Mouse (Mus musculus) heart, embryonic 10.5 days (tissue): ENCODE measurements at regions not wholly inside any gene's neighbourhood (a gene's known extent, or its start where the extent isn't known, plus 50 kb on each side); places are given as distances from the start of the nearest gene placed in this dataset.

ENCODE experiments used
- DNase-seq: peaks from one replicate; pipeline ENCODE4 v3.0.0-alpha.2; 2017; ENCODE audit warnings: low spot score
- H3K27ac ChIP-seq: fragments of 300-500 bp; sonication (generic); 2 replicates; pipeline ENCODE4 v1.5.1; 2016; ENCODE audit warnings: mild to moderate bottlenecking
- H3K27me3 ChIP-seq: fragments of 300-500 bp; sonication (generic); 2 replicates; pipeline ENCODE4 v1.6.1; 2016; ENCODE audit warnings: mild to moderate bottlenecking; ENCODE audit not compliant: poor library complexity, insufficient read depth, severe bottlenecking
- H3K36me3 ChIP-seq: fragments of 300-500 bp; sonication (generic); 2 replicates; pipeline ENCODE4 v1.6.1; 2016; ENCODE audit warnings: mild to moderate bottlenecking, moderate library complexity
- H3K4me1 ChIP-seq: fragments of 300-500 bp; sonication (generic); 2 replicates; pipeline ENCODE4 v1.6.1; 2016; ENCODE audit warnings: mild to moderate bottlenecking
- H3K4me3 ChIP-seq: fragments of 300-500 bp; sonication (generic); 2 replicates; pipeline ENCODE4 v1.5.1; 2016; ENCODE audit warnings: mild to moderate bottlenecking, moderate library complexity
- H3K9me3 ChIP-seq: fragments of 300-500 bp; sonication (generic); 2 replicates; pipeline ENCODE4 v1.6.1; 2016; ENCODE audit warnings: mild to moderate bottlenecking, moderate library complexity
- WGBS: fragments of 180-500 bp; shearing (Covaris S2); methylation state at CpG from one replicate; pipeline ENCODE4 v1.1.7; 2016; 5-methylcytosine and 5-hydroxymethylcytosine counted together

DNA sequence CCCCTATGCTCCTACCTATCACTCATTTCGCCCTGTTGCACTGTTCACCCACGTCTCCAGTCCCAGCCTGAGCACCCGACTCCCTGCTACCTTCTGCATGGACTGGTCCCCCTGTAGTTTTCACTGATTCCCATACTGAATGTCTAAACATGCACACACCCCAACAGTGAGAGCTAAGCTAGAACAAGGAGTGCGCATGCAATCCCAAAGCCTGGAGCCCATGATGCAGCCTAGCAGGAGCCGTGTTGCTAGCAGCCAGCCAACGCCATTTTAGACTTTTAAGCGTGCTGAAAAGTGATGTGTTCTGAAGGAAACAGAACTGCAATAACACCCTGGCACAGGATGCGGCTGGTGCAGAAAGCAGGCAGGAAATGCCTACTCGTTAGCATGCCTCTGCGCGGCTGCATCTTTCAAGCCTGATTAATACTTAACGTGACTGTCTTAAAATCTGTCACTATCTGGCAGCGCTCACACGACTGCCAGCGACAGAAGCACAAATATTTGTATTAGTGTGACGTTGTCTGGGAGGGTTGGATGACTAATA lies 244.5 kb upstream of the Gm6657 start:
- 40% methylated on average over 16 of the region's 16 CpGs for WGBS
- Histone ChIP-seq H3K9me3 (no peaks in the 10 kb centered on the region), H3K4me3 (peak overlapping the region; percentile 30), H3K27ac (peak overlapping the region; percentile 36; the same call in 1 of the 2 replicates), H3K27me3 (no peaks in the 10 kb centered on the region), H3K4me1 (0 out of 2 replicates have a peak, but pooled peaks cover 5% of the 10 kb centered on the region), H3K36me3 (no peaks in the 10 kb centered on the region)
- no peak for DNase-seq

DNA sequence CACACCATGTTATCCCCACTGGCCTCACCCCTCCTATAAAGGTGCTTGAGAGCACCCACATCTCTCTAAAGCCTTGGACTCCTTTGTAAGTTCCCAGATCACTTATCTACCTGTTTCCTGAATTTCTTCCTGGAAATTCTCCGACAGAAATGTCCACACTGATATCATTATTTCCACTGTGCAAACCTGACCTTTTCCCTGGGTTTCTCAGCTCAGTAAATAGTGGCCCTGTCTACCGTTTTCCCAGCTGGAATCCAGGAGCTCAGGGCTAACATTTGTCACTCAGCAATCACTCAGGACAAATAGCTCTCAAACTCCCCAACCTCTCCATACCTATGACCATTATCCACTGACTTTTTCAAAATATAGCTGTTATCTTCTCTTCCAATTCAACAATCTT lies 241.6 kb upstream of the Gm6657 start:
- H3K36me3 ChIP-seq = no peaks in the 10 kb centered on the region
- no peaks in the 10 kb centered on the region for H3K9me3 ChIP-seq
- H3K27ac ChIP-seq = no peak overlapping the region
- no peaks in the 10 kb centered on the region for H3K27me3 ChIP-seq
- DNase-seq = no peak
- whole genome bisulfite sequencing = 32% methylated on average over 2 of the region's 2 CpGs
- 0 out of 2 replicates have a peak, but pooled peaks cover 5% of the 10 kb centered on the region for H3K4me1 ChIP-seq
- H3K4me3 ChIP-seq = no peak overlapping the region

- WGBS = 85% methylated on average over 6 of the region's 6 CpGs
- H3K4me1 ChIP-seq = no peaks in the 10 kb centered on the region
- DNase-seq = no peak
- no peaks in the 10 kb centered on the region for H3K36me3 ChIP-seq
- no peaks in the 10 kb centered on the region for H3K9me3 ChIP-seq
- no peak overlapping the region for H3K27ac ChIP-seq
- no peaks in the 10 kb centered on the region for H3K27me3 ChIP-seq
- no peak overlapping the region for H3K4me3 ChIP-seq
Observed at GRCm38 (mm10) chr12:77962631-77963030, 231.4 kb upstream of the Gm6657 start.

DNA sequence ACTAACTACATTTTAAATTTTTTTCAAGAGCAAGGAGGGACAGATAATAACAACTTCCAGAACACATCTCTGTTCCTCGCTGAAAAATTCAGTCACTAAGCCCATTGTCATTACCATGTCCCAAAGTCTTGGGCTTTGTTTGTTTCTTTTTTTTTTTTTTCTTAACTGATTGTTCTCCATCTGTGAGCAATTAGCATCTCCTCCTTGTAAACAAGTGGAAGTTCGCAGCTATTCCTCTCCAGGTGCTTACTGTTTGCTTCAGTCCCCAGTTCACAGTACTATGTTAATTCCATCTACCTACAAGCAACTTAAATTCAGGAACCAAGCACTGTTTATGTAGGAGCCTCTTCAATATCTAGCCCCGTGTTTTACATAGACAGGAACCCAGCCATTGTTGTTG lies 225.5 kb upstream of the Gm6657 start:
- DNase-seq = no peak
- H3K9me3 ChIP-seq = no peaks in the 10 kb centered on the region
- H3K4me1 ChIP-seq = peaks cover 9% of the 10 kb centered on the region; the same call in 1 of the 2 replicates
- H3K4me3 ChIP-seq = no peak overlapping the region
- no peaks in the 10 kb centered on the region for H3K36me3 ChIP-seq
- WGBS = 42% methylated on average over 3 of the region's 3 CpGs
- H3K27me3 ChIP-seq = no peaks in the 10 kb centered on the region
- H3K27ac ChIP-seq = no peak overlapping the region

GRCm38 (mm10) chr12:77970026-77970425 lies 224.0 kb upstream of the Gm6657 start:
- Histone ChIP-seq H3K9me3 (no peaks in the 10 kb centered on the region), H3K36me3 (no peaks in the 10 kb centered on the region), H3K4me1 (peaks cover 9% of the 10 kb centered on the region; the same call in 1 of the 2 replicates), H3K4me3 (no peak overlapping the region), H3K27ac (no peak overlapping the region), H3K27me3 (no peaks in the 10 kb centered on the region)
- 48% methylated on average over 1 of the region's 1 CpGs for WGBS
- DNase-seq = no peak

DNA sequence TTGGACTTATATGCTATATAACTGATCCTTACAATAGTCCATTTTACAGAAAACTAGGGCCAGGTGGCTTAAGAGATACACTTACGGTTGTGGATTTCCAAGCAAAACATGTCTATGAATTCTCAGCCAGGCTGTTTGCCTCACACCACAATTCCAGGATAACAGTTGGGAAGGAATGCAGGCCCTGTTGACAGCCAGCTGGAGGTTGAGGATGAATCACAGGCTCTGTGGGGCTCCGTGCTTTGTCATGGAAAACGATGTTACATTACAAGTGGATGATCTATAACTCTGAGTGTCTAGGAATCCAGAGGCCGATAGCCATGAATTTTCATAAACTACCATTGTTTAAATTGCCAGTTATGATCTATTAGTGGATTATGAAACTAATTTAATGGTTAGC lies 221.9 kb upstream of the Gm6657 start:
- H3K4me1 ChIP-seq = peaks cover 9% of the 10 kb centered on the region; the same call in 1 of the 2 replicates
- WGBS = 16% methylated on average over 4 of the region's 4 CpGs
- peak; percentile 83 for DNase-seq
- no peaks in the 10 kb centered on the region for H3K27me3 ChIP-seq
- H3K4me3 ChIP-seq = no peak overlapping the region
- 0 out of 2 replicates have a peak overlapping the region, but pooled peaks have one; percentile 19 for H3K27ac ChIP-seq
- H3K36me3 ChIP-seq = no peaks in the 10 kb centered on the region
- H3K9me3 ChIP-seq = no peaks in the 10 kb centered on the region

GRCm38 (mm10) chr12:77976952-77977351 lies 217.1 kb upstream of the Gm6657 start:
- H3K36me3 ChIP-seq = no peaks in the 10 kb centered on the region

DNA sequence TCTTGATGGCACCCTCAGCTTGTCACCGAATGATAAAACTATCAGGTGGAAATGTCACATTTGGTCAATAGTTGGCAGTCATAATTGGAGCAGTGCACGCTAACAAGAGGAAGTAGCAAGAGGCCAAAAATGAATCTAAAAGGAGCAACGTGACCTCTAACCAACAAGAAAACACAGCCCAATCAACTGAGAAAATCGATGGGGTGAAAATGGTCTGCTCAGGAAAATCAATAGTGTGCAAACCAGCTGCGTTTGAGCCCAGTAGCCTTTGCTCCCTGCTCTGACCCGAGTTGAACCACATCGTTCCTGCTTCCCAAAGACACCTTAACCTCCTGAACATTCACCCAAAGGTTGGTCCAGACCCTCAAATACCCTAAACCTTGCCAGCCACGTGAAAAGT lies 207.3 kb upstream of the Gm6657 start:
- Histone ChIP-seq H3K4me1 (no peaks in the 10 kb centered on the region), H3K27me3 (no peaks in the 10 kb centered on the region), H3K36me3 (no peaks in the 10 kb centered on the region), H3K9me3 (no peaks in the 10 kb centered on the region), H3K27ac (no peak overlapping the region), H3K4me3 (no peak overlapping the region)
- no peak for DNase-seq
- 83% methylated on average over 8 of the region's 8 CpGs for WGBS

More at GRCm38 (mm10) chr12:77976952-77977351, 217.1 kb upstream of the Gm6657 start:
- WGBS = 78% methylated on average over 2 of the region's 2 CpGs
- Histone ChIP-seq H3K27me3 (no peaks in the 10 kb centered on the region), H3K4me3 (no peak overlapping the region), H3K4me1 (0 out of 2 replicates have a peak, but pooled peaks cover 2% of the 10 kb centered on the region), H3K9me3 (no peaks in the 10 kb centered on the region), H3K27ac (no peak overlapping the region)
- DNase-seq = no peak

DNA sequence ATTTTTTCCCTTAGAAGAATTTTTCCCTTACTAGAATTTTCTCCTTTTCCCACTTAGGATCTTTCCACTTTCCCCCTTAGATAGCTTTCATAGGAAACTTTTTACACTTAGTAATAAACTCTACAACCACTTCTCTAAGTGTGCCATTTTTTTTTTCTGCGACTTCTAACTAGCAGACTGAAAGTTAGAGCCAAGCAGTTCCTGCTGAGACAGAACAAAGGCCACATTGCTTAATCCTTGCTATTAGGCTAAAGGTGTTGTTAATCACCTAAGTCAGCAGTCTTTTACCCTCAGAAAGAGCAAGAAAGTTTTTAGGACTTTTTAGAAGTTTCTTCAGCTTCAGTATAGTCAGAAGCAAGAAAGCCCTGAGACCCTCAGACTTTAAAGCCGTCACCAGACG lies 204.3 kb upstream of the Gm6657 start:
- Histone ChIP-seq H3K27me3 (no peaks in the 10 kb centered on the region), H3K4me3 (no peak overlapping the region), H3K4me1 (no peaks in the 10 kb centered on the region), H3K27ac (no peak overlapping the region), H3K9me3 (no peaks in the 10 kb centered on the region), H3K36me3 (no peaks in the 10 kb centered on the region)
- 39% methylated on average over 3 of the region's 3 CpGs for WGBS
- no peak for DNase-seq

DNA sequence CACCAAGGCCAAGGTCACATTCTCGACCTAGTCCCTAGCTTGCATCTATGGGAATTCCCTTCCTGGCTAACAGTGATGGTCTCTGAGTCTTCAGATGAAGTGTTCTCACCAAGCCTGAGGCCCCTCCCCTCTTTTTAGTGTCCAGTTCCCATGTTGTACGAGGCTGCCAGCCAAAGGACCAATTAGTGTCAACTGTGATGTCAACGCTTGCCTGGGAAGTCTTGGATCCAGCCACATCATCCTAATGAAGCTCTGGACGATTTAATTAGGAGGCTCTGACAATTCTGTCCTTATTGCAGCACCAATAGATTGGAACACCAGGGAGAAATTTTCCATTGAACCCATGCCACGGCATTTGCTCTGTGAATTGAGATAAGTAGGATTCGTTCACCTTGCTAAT lies 202.4 kb upstream of the Gm6657 start:
- H3K36me3 ChIP-seq = no peaks in the 10 kb centered on the region
- no peak overlapping the region for H3K4me3 ChIP-seq
- DNase-seq = no peak

GRCm38 (mm10) chr12:77994176-77994575 lies 199.9 kb upstream of the Gm6657 start:
- WGBS = 67% methylated on average over 5 of the region's 5 CpGs
- Histone ChIP-seq H3K27ac (no peak overlapping the region), H3K36me3 (no peaks in the 10 kb centered on the region), H3K4me1 (no peaks in the 10 kb centered on the region), H3K4me3 (no peak overlapping the region), H3K9me3 (no peaks in the 10 kb centered on the region), H3K27me3 (no peaks in the 10 kb centered on the region)
- no peak for DNase-seq

More for the DNA sequence above, 202.4 kb upstream of the Gm6657 start:
- WGBS = 66% methylated on average over 6 of the region's 6 CpGs
- Histone ChIP-seq H3K27ac (no peak overlapping the region), H3K9me3 (no peaks in the 10 kb centered on the region), H3K27me3 (no peaks in the 10 kb centered on the region), H3K4me1 (no peaks in the 10 kb centered on the region)

GRCm38 (mm10) chr12:77997916-77998315 lies 196.1 kb upstream of the Gm6657 start:
- Histone ChIP-seq H3K4me3 (no peak overlapping the region), H3K27me3 (no peaks in the 10 kb centered on the region), H3K4me1 (no peaks in the 10 kb centered on the region), H3K9me3 (no peaks in the 10 kb centered on the region), H3K27ac (no peak overlapping the region), H3K36me3 (no peaks in the 10 kb centered on the region)
- WGBS = 73% methylated on average over 1 of the region's 1 CpGs
- DNase-seq = no peak

DNA sequence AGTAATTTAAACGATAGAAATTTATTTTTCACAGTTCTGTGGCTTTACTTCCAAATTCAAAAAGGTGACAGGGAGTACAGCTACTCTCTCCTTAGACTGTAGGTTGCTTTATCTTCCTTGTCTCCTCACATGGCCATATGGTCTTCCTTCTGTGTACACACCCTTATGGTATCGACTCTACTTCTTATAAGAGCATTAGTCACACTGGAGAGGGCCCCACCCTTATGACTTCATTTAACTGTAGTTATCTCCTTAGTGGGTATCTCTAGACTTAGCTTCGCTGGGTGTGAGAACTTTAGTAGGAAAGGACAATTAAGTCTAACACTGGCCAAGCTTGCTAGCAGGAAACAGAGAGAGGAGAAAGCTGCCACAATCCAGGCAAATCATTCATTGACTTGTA lies 193.6 kb upstream of the Gm6657 start:
- no peaks in the 10 kb centered on the region for H3K4me1 ChIP-seq
- no peaks in the 10 kb centered on the region for H3K36me3 ChIP-seq
- H3K4me3 ChIP-seq = no peak overlapping the region
- 70% methylated on average over 3 of the region's 3 CpGs for WGBS
- H3K9me3 ChIP-seq = no peaks in the 10 kb centered on the region
- no peaks in the 10 kb centered on the region for H3K27me3 ChIP-seq
- no peak for DNase-seq
- H3K27ac ChIP-seq = no peak overlapping the region

DNA sequence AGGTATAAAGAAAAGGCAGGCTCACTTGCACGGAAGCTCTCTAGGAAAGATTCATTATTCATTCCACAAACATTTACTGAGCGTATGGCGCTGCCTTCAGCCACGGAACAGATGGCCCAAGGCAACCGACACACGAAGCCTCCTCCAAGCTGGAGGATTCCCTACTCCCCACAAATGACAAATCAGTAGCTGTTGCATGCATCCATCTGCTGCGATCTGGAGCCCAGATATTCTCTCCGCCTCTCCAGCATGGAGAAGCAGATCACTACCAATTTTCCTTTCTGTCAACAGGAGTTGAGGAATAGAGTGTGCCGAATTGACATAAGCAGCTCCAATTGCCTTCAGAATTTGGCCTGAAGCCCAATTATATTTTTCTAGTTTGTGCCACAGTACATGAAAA lies 192.2 kb upstream of the Gm6657 start:
- 87% methylated on average over 9 of the region's 9 CpGs for WGBS

More for the DNA sequence above, 192.2 kb upstream of the Gm6657 start:
- H3K36me3 ChIP-seq = no peaks in the 10 kb centered on the region
- H3K4me1 ChIP-seq = no peaks in the 10 kb centered on the region
- no peak overlapping the region for H3K4me3 ChIP-seq
- no peaks in the 10 kb centered on the region for H3K9me3 ChIP-seq
- no peaks in the 10 kb centered on the region for H3K27me3 ChIP-seq
- H3K27ac ChIP-seq = no peak overlapping the region
- no peak for DNase-seq
